Mouse (Mus musculus) monocyte, adult 2 months (primary cell): ENCODE results near the gene Pgm2.
A peak's percentile ranks its signal among the peaks of the same experiment; 100 is the strongest.

Experiments used
- DNase-seq, 2 experiments: peaks; one replicate each; pipeline ENCODE4 v3.0.0; 2022; ENCODE audit warnings: low spot score in 2 of 2, low read depth in 1 of 2

Gene Pgm2

GRCm38 (mm10) chr5:64136325-64136724 lies 43.6 kb downstream of the Pgm2 start:
- no peak for DNase-seq

GRCm38 (mm10) chr5:64140202-64140601 lies 47.5 kb downstream of the Pgm2 start:
- no peak for DNase-seq

- no peak for DNase-seq
These were observed 51.6 kb downstream of the Pgm2 start for GRCm38 (mm10) chr5:64144315-64144714.

GRCm38 (mm10) chr5:64146384-64147005 lies 53.7 kb downstream of the Pgm2 start:
- no peak for DNase-seq

- DNase-seq = no peak
These were observed 56.7 kb downstream of the Pgm2 start for GRCm38 (mm10) chr5:64149184-64150127.

- DNase-seq = no peak
These were observed 60.6 kb downstream of the Pgm2 start for GRCm38 (mm10) chr5:64153319-64153718.

- DNase-seq = peak in 1 of 2 experiments; percentile 34
These were observed 63.3 kb downstream of the Pgm2 start, which contains the start of gene Tbc1d1 for GRCm38 (mm10) chr5:64155861-64156550. Tbc1d1 (plus strand) TSS chr5:64156305.

- no peak for DNase-seq
These were observed 63.8 kb downstream of the Pgm2 start for GRCm38 (mm10) chr5:64156579-64156978.

GRCm38 (mm10) chr5:64157926-64158325 lies 65.2 kb downstream of the Pgm2 start:
- no peak for DNase-seq

- no peak for DNase-seq
These were observed 65.8 kb downstream of the Pgm2 start for GRCm38 (mm10) chr5:64158501-64158900.

- DNase-seq = no peak
These were observed 66.5 kb downstream of the Pgm2 start for GRCm38 (mm10) chr5:64159065-64159780.

- peak in 1 of 2 experiments; percentile 21 for DNase-seq
These were observed 67.3 kb downstream of the Pgm2 start for GRCm38 (mm10) chr5:64159781-64160704.

- DNase-seq = peak in 1 of 2 experiments; percentile 7
These were observed 68.1 kb downstream of the Pgm2 start for GRCm38 (mm10) chr5:64160705-64161391.

- no peak for DNase-seq
These were observed 69.2 kb downstream of the Pgm2 start for GRCm38 (mm10) chr5:64161917-64162316.

- DNase-seq = no peak
These were observed 69.8 kb downstream of the Pgm2 start for GRCm38 (mm10) chr5:64162582-64162981.

- no peak for DNase-seq
These were observed 71.7 kb downstream of the Pgm2 start for GRCm38 (mm10) chr5:64164414-64164813.

GRCm38 (mm10) chr5:64165826-64166225 lies 73.1 kb downstream of the Pgm2 start:
- no peak for DNase-seq

GRCm38 (mm10) chr5:64168990-64169540 lies 76.3 kb downstream of the Pgm2 start:
- DNase-seq = no peak

- DNase-seq = no peak
These were observed 80.1 kb downstream of the Pgm2 start for GRCm38 (mm10) chr5:64172884-64173283.
